Mouse (Mus musculus): ENCODE data around the gene Zdhhc20.

Zdhhc20 gene

GRCm38 (mm10) chr14:57825788-57826751 is 64.0 kb downstream of the Zdhhc20 start, which contains the start of the genes Ska3 and Mrpl57:
Gene Ska3, minus strand, starts transcription at chr14:57826185.
Gene Mrpl57, plus strand, starts transcription at chr14:57826234.
- DNase-seq (ENCODE audit: extremely low spot score), result peak; percentile 96

GRCm38 (mm10) chr14:57820839-57821238 is 69.2 kb downstream of the Zdhhc20 start:
- DNase-seq (ENCODE audit: extremely low spot score), result no peak

DNA sequence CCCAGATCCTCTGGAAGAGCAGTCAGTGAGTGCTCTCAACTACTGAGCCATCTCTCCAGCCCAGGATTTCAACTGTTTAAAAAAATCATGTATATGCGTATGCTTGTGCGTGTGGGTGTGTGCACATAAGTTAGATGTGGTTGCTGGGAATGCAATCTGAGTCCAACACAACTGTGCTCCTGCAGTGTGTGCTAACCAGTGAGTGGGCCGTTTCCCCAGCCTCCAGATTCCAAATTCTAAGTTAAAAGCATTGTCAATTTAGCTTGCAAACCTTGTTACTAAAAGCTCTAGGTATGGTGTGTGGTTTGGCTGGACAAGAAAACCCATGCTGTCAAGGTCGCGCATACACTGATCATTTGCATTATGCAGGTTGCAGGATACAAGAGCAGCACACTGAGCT is 78.2 kb downstream of the Zdhhc20 start:
- no peak for DNase-seq (ENCODE audit: extremely low spot score)

- DNase-seq (ENCODE audit: extremely low spot score), result no peak
These were observed 79.2 kb downstream of the Zdhhc20 start for GRCm38 (mm10) chr14:57810886-57811285.

GRCm38 (mm10) chr14:57808558-57808957 is 81.5 kb downstream of the Zdhhc20 start:
- peak; percentile 15 for DNase-seq (ENCODE audit: extremely low spot score)

DNA sequence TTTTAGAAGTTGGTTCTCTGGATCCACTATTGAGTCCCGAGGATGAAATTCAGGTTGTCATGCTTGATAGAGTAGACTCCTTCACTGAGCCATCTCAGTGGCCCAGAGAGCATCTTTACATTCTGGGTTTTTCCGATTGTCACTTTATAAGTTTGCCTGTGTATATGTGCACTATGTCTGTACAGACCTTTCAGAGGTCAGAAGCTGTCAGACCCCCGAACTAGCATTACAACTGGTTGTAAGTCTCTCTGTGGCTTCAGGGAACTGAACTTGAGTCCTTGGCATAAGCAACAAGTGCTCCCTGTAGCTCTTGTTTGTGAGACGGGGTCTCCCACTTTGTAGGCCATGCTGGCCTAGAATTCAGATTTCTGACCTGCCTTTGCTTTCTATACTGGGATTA is 86.3 kb downstream of the Zdhhc20 start:
- no peak for DNase-seq (ENCODE audit: extremely low spot score)

- DNase-seq (ENCODE audit: extremely low spot score), result peak; percentile 95
These were observed 91.8 kb downstream of the Zdhhc20 start, which contains the start of gene Sap18 for GRCm38 (mm10) chr14:57797991-57798931. Gene Sap18, plus strand, starts transcription at chr14:57798180.

- no peak for DNase-seq (ENCODE audit: extremely low spot score)
These were observed 92.5 kb downstream of the Zdhhc20 start for GRCm38 (mm10) chr14:57797551-57797950.

GRCm38 (mm10) chr14:57791171-57791570 is 98.9 kb downstream of the Zdhhc20 start:
- no peak for DNase-seq (ENCODE audit: extremely low spot score)

DNA sequence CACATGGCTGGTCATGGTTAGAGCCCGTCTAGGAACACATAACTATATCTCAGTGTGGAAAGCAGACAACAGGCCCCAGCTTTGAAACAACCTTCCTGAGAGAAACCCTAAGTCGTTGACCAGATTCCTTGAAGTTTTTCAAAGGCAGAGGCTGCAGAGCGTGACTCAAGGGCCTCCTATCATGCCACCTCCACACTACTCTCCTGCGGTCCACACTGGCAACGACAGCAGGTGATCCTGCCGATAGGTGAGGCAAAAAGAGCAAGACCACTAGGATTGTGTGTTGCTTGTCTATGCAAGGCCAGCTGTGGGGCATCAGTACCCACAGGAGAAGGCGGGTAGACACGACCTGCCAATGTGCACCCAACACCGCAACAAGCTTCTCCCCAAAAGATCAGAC is 100.3 kb downstream of the Zdhhc20 start:
- no peak for DNase-seq (ENCODE audit: extremely low spot score)

DNA sequence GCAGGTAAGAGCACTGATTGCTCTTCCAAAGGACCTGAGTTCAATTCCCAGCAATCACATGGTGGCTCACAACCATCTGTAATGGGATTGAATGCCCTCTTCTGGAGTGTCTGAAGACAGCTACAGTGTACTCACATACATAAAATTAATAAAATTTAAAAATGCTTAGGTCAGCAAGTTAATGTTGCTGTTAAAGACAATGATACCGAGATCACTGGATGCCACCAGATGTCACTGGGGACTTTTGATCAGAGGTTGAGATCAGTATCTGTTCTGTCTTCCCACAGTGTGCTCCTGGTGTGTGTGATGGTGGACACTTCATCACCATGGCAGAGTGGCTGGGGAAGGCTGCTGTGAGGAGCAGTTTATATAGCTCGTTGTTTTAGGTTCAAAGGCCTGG is 100.8 kb downstream of the Zdhhc20 start:
- no peak for DNase-seq (ENCODE audit: extremely low spot score)

- DNase-seq (ENCODE audit: extremely low spot score), result no peak
These were observed 102.7 kb downstream of the Zdhhc20 start for GRCm38 (mm10) chr14:57787406-57787805.

Data from embryo, embryonic 9.5 days (tissue).